Mouse (Mus musculus): ENCODE data around the gene Olfr288. TPM values are rescaled to one million over a fixed set of nuclear protein-coding genes. Genes with fewer than 3 reads are reported as not detected.

The Olfr288 gene
- polyA plus RNA-seq, 1 experiment = 0.46 TPM

DNA sequence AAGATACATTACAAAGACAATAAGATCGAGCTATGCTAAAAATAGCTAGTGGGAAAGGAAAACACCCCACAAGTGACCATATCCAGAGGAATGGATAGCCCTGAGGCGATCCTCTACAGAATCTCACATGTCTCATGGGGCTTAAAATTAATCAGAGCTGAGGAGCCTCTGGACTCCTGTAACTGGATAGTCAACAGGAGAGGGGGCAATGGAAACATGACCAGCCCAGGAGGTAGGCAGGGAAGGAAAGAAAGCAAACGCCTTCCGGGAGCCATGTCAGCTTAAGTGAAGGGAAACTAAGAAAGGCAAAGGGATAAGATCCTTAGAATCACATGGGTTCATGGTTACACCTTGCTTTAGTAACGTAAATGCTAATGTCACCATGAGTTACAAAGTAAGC lies 54.5 kb downstream of the Olfr288 start:
- Histone ChIP-seq H3K4me3 (ENCODE audit: insufficient read depth, low read length) (no peak overlapping the region), H3K27ac (ENCODE audit: insufficient read depth, low read length) (no peak overlapping the region), H3K4me1 (ENCODE audit: control insufficient read depth, insufficient read depth, low read length) (peaks cover 2% of the 10 kb centered on the region; the same call in 1 of the 2 replicates)
- no peak for TF ChIP-seq CTCF (IDR thresholded peaks at IDR 0.05; ENCODE audit: extremely low read depth, insufficient read depth, low read length)
- no peak for TF ChIP-seq POLR2A (IDR thresholded peaks at IDR 0.05; ENCODE audit: extremely low read depth, insufficient read depth, low read length)

DNA sequence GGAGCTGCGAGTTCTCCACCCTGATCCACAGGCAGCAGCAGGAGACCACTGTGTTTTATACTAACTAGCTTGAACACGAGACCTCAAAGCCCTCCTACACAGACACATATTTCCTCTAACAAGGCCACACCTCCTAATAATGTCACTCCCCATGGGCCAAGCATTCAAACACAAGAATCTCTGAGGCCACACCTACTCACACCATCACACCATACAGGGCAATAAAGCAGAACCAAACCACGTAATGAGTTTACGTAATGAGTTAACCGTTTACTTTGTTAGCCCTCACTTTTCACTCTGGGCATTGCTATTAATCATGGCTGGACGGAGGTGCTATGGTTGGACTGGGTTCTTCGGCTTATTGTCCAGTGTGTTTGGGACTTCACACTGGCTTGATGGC lies 55.6 kb downstream of the Olfr288 start:
- no peak for TF ChIP-seq CTCF (IDR thresholded peaks at IDR 0.05; ENCODE audit: extremely low read depth, insufficient read depth, low read length)
- no peak for TF ChIP-seq POLR2A (IDR thresholded peaks at IDR 0.05; ENCODE audit: extremely low read depth, insufficient read depth, low read length)
- no peak overlapping the region for H3K27ac ChIP-seq (ENCODE audit: insufficient read depth, low read length)
- peaks cover 2% of the 10 kb centered on the region; the same call in 1 of the 2 replicates for H3K4me1 ChIP-seq (ENCODE audit: control insufficient read depth, insufficient read depth, low read length)
- no peak overlapping the region for H3K4me3 ChIP-seq (ENCODE audit: insufficient read depth, low read length)

DNA sequence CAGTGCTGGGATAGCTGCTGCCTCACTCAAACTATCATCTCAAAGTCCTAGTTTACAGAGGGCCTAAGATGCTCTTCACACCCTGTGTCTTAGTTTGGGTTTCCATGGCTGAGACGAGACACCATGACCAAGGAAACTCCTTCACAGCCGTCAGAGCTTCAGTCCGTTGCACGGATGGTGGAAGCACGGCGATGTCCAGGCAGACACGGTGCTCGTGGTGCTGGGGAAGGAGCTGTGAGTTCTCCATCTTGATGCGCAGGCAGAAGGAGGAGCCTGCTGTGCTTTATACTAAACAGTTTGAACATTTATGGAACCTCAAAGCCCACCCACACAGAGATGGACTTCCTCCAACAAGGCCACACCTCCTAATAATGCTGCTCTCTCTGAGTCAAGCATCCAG lies 58.5 kb downstream of the Olfr288 start:
- Histone ChIP-seq H3K27ac (ENCODE audit: insufficient read depth, low read length) (no peak overlapping the region), H3K4me3 (ENCODE audit: insufficient read depth, low read length) (no peak overlapping the region), H3K4me1 (ENCODE audit: control insufficient read depth, insufficient read depth, low read length) (no peaks in the 10 kb centered on the region)
- TF ChIP-seq POLR2A (IDR thresholded peaks at IDR 0.05; ENCODE audit: extremely low read depth, insufficient read depth, low read length) = no peak
- TF ChIP-seq CTCF (IDR thresholded peaks at IDR 0.05; ENCODE audit: extremely low read depth, insufficient read depth, low read length) = no peak

Other genes with a start within 250 kb of the Olfr288 start
- 58.3 and 63.6 TPM in 2 replicates for gene Tmem106c, start 231.3 kb downstream of the Olfr288 start, polyA plus RNA-seq (2012; rRNA removed)
- 0.87 and 1.1 TPM in 2 replicates for gene Col2a1, start 190.8 kb downstream of the Olfr288 start, polyA plus RNA-seq (2012; rRNA removed)
- 391 and 405 TPM in 2 replicates for gene Pfkm, start 103.0 kb downstream of the Olfr288 start, polyA plus RNA-seq (2012; rRNA removed)
- gene Senp1, start 101.8 kb downstream of the Olfr288 start, polyA plus RNA-seq (2012; rRNA removed) = 10.3 and 10.6 TPM in 2 replicates
- 66.5 and 69.5 TPM in 2 replicates for gene Asb8, start 29.9 kb downstream of the Olfr288 start, polyA plus RNA-seq (2012; rRNA removed)
- 22.6 and 23.0 TPM in 2 replicates for gene Ccdc184, start 28.4 kb downstream of the Olfr288 start, polyA plus RNA-seq (2012; rRNA removed)
- 0.25 TPM in 1 of 2 replicates, not detected in the other for gene Gm44579, start 25.4 kb upstream of the Olfr288 start, polyA plus RNA-seq (2012; rRNA removed)
- gene Olfr287, start 25.5 kb upstream of the Olfr288 start, polyA plus RNA-seq (2012; rRNA removed) = 16.8 and 18.2 TPM in 2 replicates
- gene Olfr286, start 38.9 kb upstream of the Olfr288 start, polyA plus RNA-seq (2012; rRNA removed) = not detected in 2 replicates
- not detected in 2 replicates for gene H1fnt, start 61.8 kb upstream of the Olfr288 start, polyA plus RNA-seq (2012; rRNA removed)
- gene Zfp641, start 100.6 kb upstream of the Olfr288 start, polyA plus RNA-seq (2012; rRNA removed) = 10.3 and 12.2 TPM in 2 replicates
- gene Olfr285, start 121.8 kb upstream of the Olfr288 start, polyA plus RNA-seq (2012; rRNA removed) = not detected in 2 replicates
- gene Olfr284, start 145.4 kb upstream of the Olfr288 start, polyA plus RNA-seq (2012; rRNA removed) = not detected in 2 replicates
- 0.21 and 0.26 TPM in 2 replicates for gene Olfr283, start 185.4 kb upstream of the Olfr288 start, polyA plus RNA-seq (2012; rRNA removed)
- gene Olfr282, start 235.7 kb upstream of the Olfr288 start, polyA plus RNA-seq (2012; rRNA removed) = not detected in 2 replicates